Mouse (Mus musculus): ENCODE results near the gene L2hgdh. TPM values are rescaled to one million over a fixed set of nuclear protein-coding genes. Genes with fewer than 3 reads are reported as not detected.

Gene L2hgdh
- total and polyA plus RNA-seq, 3 experiments = 18.3 to 31.6 TPM; not detected in 1

DNA sequence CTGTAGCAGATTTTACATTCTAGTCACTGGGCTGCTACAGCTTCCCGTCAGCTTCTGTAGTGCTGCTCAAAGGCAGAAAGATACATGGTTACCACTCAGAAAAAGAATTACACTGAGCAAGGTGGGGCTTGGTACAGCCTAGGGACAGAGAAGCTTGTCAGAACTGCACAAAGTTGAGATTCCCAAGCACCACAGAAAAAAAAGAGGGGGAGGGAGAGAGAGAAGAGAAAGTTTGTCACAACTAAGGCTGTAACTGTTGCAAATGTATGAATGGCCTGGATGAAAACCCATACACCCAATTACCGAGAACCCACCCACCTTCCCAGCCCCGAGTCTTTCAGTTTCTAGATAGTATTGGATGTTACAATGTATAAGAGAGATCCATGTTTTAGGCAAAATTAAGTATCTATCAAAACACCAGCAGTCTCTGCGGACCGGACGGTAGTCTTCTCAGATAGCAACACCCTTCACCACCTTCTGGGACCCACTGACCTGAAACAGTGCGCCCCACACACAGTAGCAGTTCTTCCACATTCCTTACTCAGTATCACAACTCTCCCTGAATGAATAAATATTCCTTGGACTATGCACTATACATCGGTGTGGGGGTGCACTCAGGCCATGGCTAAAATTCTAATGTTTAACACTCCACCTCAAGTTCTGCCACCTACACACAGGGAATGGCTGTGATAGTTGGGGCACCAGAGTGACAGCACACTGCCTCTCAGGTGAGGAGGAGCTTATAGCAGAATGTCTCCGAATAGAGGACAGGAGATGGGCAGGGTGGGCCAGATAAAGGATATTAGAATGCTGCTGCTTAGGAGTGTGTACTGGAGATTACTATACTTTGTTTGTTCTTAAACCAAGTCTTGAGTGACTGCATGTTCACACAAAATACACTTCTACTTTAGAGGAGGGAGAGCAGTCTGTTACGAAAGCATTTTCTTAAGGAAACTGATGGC lies 49.8 kb downstream of the L2hgdh start:
- H3K36me3 ChIP-seq (ENCODE audit: control insufficient read depth in 1 of 2, insufficient read depth in 2 of 2, low read length in 2 of 2) = peaks cover 0 to 5% of the 10 kb centered on the region in 2 experiments; a peak in 2 of 4 replicates
- H3K9ac ChIP-seq (ENCODE audit: control insufficient read depth, low read depth, low read length, poor library complexity, severe bottlenecking) = no peak overlapping the region

DNA sequence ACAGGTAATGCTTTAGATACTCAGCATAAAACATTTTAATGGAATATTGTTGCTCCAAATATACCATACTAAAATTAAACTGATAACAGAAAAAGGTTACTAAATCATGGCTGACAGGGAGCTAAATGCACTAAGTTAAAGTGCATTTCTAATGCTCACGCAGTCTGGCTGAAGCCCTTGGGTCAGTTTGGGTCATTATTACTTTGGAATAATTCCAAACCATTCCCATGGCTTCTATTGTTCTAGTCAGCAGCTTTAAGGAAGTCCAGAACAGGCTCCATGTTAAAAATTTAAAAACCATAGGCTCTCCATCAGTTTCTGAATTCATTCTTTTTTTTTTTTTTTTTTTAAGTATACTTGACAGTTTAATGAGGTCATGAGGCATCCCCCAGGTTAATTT lies 50.5 kb downstream of the L2hgdh start:
- no peaks in the 10 kb centered on the region for H3K27me3 ChIP-seq (ENCODE audit: control insufficient read depth in 1 of 2, insufficient read depth in 2 of 2, low read length in 2 of 2)
- H3K4me1 ChIP-seq (ENCODE audit: control insufficient read depth in 1 of 2, insufficient read depth in 2 of 2, low read length in 2 of 2) = 0 out of 4 replicates have a peak, but pooled peaks cover 2 to 3% of the 10 kb centered on the region in 2 experiments
- H3K9me3 ChIP-seq (replicated peaks; ENCODE audit: insufficient read depth, low read length) = no peaks in the 10 kb centered on the region
- no peak overlapping the region for H3K27ac ChIP-seq (ENCODE audit: control insufficient read depth, low read depth, low read length)
- no peak for DNase-seq (ENCODE audit: low read depth, low spot score)
- H3K9ac ChIP-seq (ENCODE audit: control insufficient read depth, low read depth, low read length, poor library complexity, severe bottlenecking) = no peak overlapping the region
- TF ChIP-seq MXI1 (IDR thresholded peaks at IDR 0.05; ENCODE audit: low read depth, low read length) = no peak
- no peak for TF ChIP-seq BHLHE40 (IDR thresholded peaks at IDR 0.05; ENCODE audit: borderline replicate concordance, low read depth, low read length)
- no peak for TF ChIP-seq NELFE (IDR thresholded peaks at IDR 0.05; ENCODE audit: low read depth, low read length)
- TF ChIP-seq RCOR1 (IDR thresholded peaks at IDR 0.05; ENCODE audit: low read depth, low read length) = no peak
- TF ChIP-seq ZNF384 (IDR thresholded peaks at IDR 0.05; ENCODE audit: low read depth, low read length) = 0 out of 2 replicates have a peak, but pooled peaks have one; percentile 16
- TF ChIP-seq GATA1 (IDR thresholded peaks at IDR 0.05; ENCODE audit: low read depth, low read length) = no peak
- TF ChIP-seq TCF12 (IDR thresholded peaks at IDR 0.05; ENCODE audit: low read depth, low read length) = no peak
- peaks cover 36% of the 10 kb centered on the region for H3K79me2 ChIP-seq (ENCODE audit: control insufficient read depth, insufficient read depth, low read length, poor library complexity)
- no peak overlapping the region for H3K4me3 ChIP-seq (ENCODE audit: control insufficient read depth in 1 of 2, insufficient read depth in 1 of 2, low read depth in 2 of 2, low read length in 2 of 2)
- peaks cover 0 to 4% of the 10 kb centered on the region in 2 experiments; a peak in 1 of 4 replicates for H3K36me3 ChIP-seq (ENCODE audit: control insufficient read depth in 1 of 2, insufficient read depth in 2 of 2, low read length in 2 of 2)

More for the DNA sequence above, 49.8 kb downstream of the L2hgdh start:
- no peak for DNase-seq (ENCODE audit: low read depth, low spot score)
- 0 out of 2 replicates have a peak, but pooled peaks have one; percentile 4 for TF ChIP-seq ZNF384 (IDR thresholded peaks at IDR 0.05; ENCODE audit: low read depth, low read length)
- no peak for TF ChIP-seq E2F4 (IDR thresholded peaks at IDR 0.05; ENCODE audit: borderline replicate concordance, low read depth, low read length)
- peaks cover 37% of the 10 kb centered on the region for H3K79me2 ChIP-seq (ENCODE audit: control insufficient read depth, insufficient read depth, low read length, poor library complexity)
- H3K27me3 ChIP-seq (ENCODE audit: control insufficient read depth in 1 of 2, insufficient read depth in 2 of 2, low read length in 2 of 2) = no peaks in the 10 kb centered on the region
- H3K27ac ChIP-seq (ENCODE audit: control insufficient read depth, low read depth, low read length) = no peak overlapping the region
- H3K4me1 ChIP-seq (ENCODE audit: control insufficient read depth in 1 of 2, insufficient read depth in 2 of 2, low read length in 2 of 2) = peaks cover 4% of the 10 kb centered on the region in 2 experiments; a peak in 1 of 4 replicates
- no peaks in the 10 kb centered on the region for H3K9me3 ChIP-seq (replicated peaks; ENCODE audit: insufficient read depth, low read length)
- no peak overlapping the region for H3K4me3 ChIP-seq (ENCODE audit: control insufficient read depth in 1 of 2, insufficient read depth in 1 of 2, low read depth in 2 of 2, low read length in 2 of 2)

DNA sequence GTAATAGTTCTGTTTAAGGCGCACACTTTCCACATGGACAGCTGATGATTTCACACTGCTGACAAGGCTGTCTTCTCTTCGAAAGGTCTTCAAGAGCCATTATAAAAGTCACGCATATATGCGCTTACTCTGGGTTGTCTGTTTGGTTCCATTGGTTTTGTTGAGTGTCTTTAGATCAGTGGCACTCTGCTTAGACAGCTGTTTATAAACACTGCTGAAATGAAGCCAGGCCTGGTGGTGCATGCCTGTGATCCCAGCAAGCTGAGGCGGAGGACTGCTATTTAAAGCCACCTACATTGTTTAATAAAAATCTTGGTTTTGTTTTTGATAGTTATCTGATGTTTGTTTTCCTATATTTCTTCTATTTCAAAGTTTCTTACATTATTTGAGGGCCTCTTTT lies 58.0 kb downstream of the L2hgdh start:
- Histone ChIP-seq H3K27me3 (ENCODE audit: control insufficient read depth in 1 of 2, insufficient read depth in 2 of 2, low read length in 2 of 2) (no peaks in the 10 kb centered on the region), H3K27ac (ENCODE audit: control insufficient read depth, low read depth, low read length) (no peak overlapping the region), H3K9ac (ENCODE audit: control insufficient read depth, low read depth, low read length, poor library complexity, severe bottlenecking) (no peak overlapping the region), H3K36me3 (ENCODE audit: control insufficient read depth in 1 of 2, insufficient read depth in 2 of 2, low read length in 2 of 2) (no peaks in the 10 kb centered on the region), H3K9me3 (replicated peaks; ENCODE audit: insufficient read depth, low read length) (no peaks in the 10 kb centered on the region), H3K4me3 (ENCODE audit: control insufficient read depth in 1 of 2, insufficient read depth in 1 of 2, low read depth in 2 of 2, low read length in 2 of 2) (no peak overlapping the region), H3K79me2 (ENCODE audit: control insufficient read depth, insufficient read depth, low read length, poor library complexity) (peaks cover 10% of the 10 kb centered on the region; the same call in 1 of the 2 replicates), H3K4me1 (ENCODE audit: control insufficient read depth in 1 of 2, insufficient read depth in 2 of 2, low read length in 2 of 2) (no peaks in the 10 kb centered on the region)
- no peak for DNase-seq (ENCODE audit: low read depth, low spot score)
- no peak for TF ChIP-seq TCF12 (IDR thresholded peaks at IDR 0.05; ENCODE audit: low read depth, low read length)
- no peak for TF ChIP-seq MYB (IDR thresholded peaks at IDR 0.05; ENCODE audit: low read depth, low read length)
- TF ChIP-seq MXI1 (IDR thresholded peaks at IDR 0.05; ENCODE audit: low read depth, low read length) = no peak
- no peak for TF ChIP-seq MYC (IDR thresholded peaks at IDR 0.05; ENCODE audit: low read depth, low read length)
- no peak for TF ChIP-seq USF1 (IDR thresholded peaks at IDR 0.05; ENCODE audit: low read depth, low read length)
- no peak for TF ChIP-seq ETS1 (IDR thresholded peaks at IDR 0.05; ENCODE audit: low read depth, low read length)
- TF ChIP-seq ZC3H11A (IDR thresholded peaks at IDR 0.05; ENCODE audit: low read depth, low read length) = no peak
- no peak for TF ChIP-seq ZKSCAN1 (IDR thresholded peaks at IDR 0.05; ENCODE audit: low read depth, low read length)
- TF ChIP-seq SMC3 (IDR thresholded peaks at IDR 0.05; ENCODE audit: low read depth, low read length) = no peak
- no peak for TF ChIP-seq MAX (IDR thresholded peaks at IDR 0.05; ENCODE audit: low read length)
- no peak for TF ChIP-seq UBTF (IDR thresholded peaks at IDR 0.05; ENCODE audit: borderline replicate concordance, insufficient read depth, low read depth, low read length)
- no peak for TF ChIP-seq MEF2A (IDR thresholded peaks at IDR 0.05; ENCODE audit: extremely low read depth, insufficient replicate concordance, low read depth, low read length, poor library complexity, severe bottlenecking)
- no peak for TF ChIP-seq CHD1 (IDR thresholded peaks at IDR 0.05; ENCODE audit: low read depth, low read length)
